Mouse (Mus musculus) right cerebral cortex, postnatal 14 days (tissue): ENCODE measurements around the gene Plbd2.

Experiments used
- DNase-seq: peaks from one replicate; pipeline ENCODE4 v3.0.0; 2022

The Plbd2 gene

GRCm38 (mm10) chr5:120435731-120436501 lies 67.5 kb downstream of the Plbd2 start:
- DNase-seq = no peak

GRCm38 (mm10) chr5:120435006-120435681 lies 68.3 kb downstream of the Plbd2 start:
- DNase-seq = no peak

- DNase-seq = no peak
Observed at GRCm38 (mm10) chr5:120434231-120434735, 69.1 kb downstream of the Plbd2 start.
